Mouse (Mus musculus) thymus, adult 2 months (tissue): ENCODE data around the gene Cecr2. TPM values are rescaled to one million over a fixed set of nuclear protein-coding genes. Genes with fewer than 3 reads are reported as not detected.

Experiments used
- DNase-seq: peaks from one replicate; pipeline ENCODE4 v3.0.0; 2021
- H3K27ac ChIP-seq: fragments of 200-500 bp; 2 replicates; pipeline ENCODE4 v1.5.1; 2012; ENCODE audit warnings: low read length, control low read depth; ENCODE audit not compliant: control insufficient read depth, insufficient read depth
- H3K27me3 ChIP-seq: fragments of 200-500 bp; 2 replicates; pipeline ENCODE4 v1.6.1; 2012; ENCODE audit warnings: mild to moderate bottlenecking, low read length, moderate library complexity, mixed read lengths; ENCODE audit not compliant: control insufficient read depth, insufficient read depth
- H3K36me3 ChIP-seq: fragments of 200-500 bp; 2 replicates; pipeline ENCODE4 v1.6.1; 2012; ENCODE audit warnings: mild to moderate bottlenecking, low read length, moderate library complexity; ENCODE audit not compliant: control insufficient read depth, insufficient read depth
- H3K4me1 ChIP-seq: fragments of 200-500 bp; replicated peaks from 2 replicates; pipeline ENCODE4 v1.6.1; 2012; ENCODE audit warnings: low read length; ENCODE audit not compliant: control insufficient read depth, insufficient read depth
- H3K4me3 ChIP-seq: fragments of 200-500 bp; 2 replicates; pipeline ENCODE4 v1.5.1; 2012; ENCODE audit warnings: mild to moderate bottlenecking, low read length, control low read depth, moderate library complexity; ENCODE audit not compliant: control insufficient read depth, insufficient read depth
- CTCF ChIP-seq: fragments of 200-500 bp; IDR thresholded peaks from 2 replicates; pipeline ENCODE4 v1.5.1; 2012; ENCODE audit warnings: mild to moderate bottlenecking, control low read depth, low read length, moderate library complexity, borderline replicate concordance; ENCODE audit not compliant: control insufficient read depth, poor library complexity, insufficient read depth; ENCODE audit errors: extremely low read depth
- POLR2A ChIP-seq: fragments of 200-500 bp; IDR thresholded peaks from 2 replicates; pipeline ENCODE4 v1.6.1; 2012; ENCODE audit warnings: mild to moderate bottlenecking, low read length, control low read depth, moderate library complexity; ENCODE audit not compliant: control insufficient read depth, poor library complexity, insufficient read depth; ENCODE audit errors: extremely low read depth
- WGBS: fragments of 180-500 bp; shearing (Covaris S2); methylation state at CpG from one replicate; pipeline ENCODE4 v1.1.7; 2018; 5-methylcytosine and 5-hydroxymethylcytosine counted together
- polyA plus RNA-seq: library from polyadenylated mRNA; depleted of rRNA; stranded (reverse); fragments of >200 nt; gene quantifications from 2 replicates; pipeline ENCODE4 v1.2.3, GENCODE M21; 2012

Cecr2 gene
- polyA plus RNA-seq, 1 experiment, result 2.1 TPM

- 81% methylated on average over 5 of the region's 5 CpGs for WGBS
- H3K4me3 ChIP-seq, result no peak overlapping the region
- no peaks in the 10 kb centered on the region for H3K27me3 ChIP-seq
- DNase-seq, result no peak
- no peaks in the 10 kb centered on the region for H3K4me1 ChIP-seq
- no peaks in the 10 kb centered on the region for H3K36me3 ChIP-seq
- TF ChIP-seq CTCF (no peak), POLR2A (no peak)
- no peak overlapping the region for H3K27ac ChIP-seq
Measured at GRCm38 (mm10) chr6:120648205-120648604, 18.0 kb upstream of the Cecr2 start.

- 86% methylated on average over 7 of the region's 7 CpGs for WGBS
- no peaks in the 10 kb centered on the region for H3K36me3 ChIP-seq
- no peak for DNase-seq
- no peaks in the 10 kb centered on the region for H3K4me1 ChIP-seq
- H3K27ac ChIP-seq, result no peak overlapping the region
- no peaks in the 10 kb centered on the region for H3K27me3 ChIP-seq
- no peak overlapping the region for H3K4me3 ChIP-seq
- TF ChIP-seq POLR2A (no peak), CTCF (no peak)
Measured at GRCm38 (mm10) chr6:120652666-120653065, 13.5 kb upstream of the Cecr2 start.

- H3K4me3 ChIP-seq, result no peak overlapping the region
- no peak overlapping the region for H3K27ac ChIP-seq
- H3K4me1 ChIP-seq, result no peaks in the 10 kb centered on the region
- no peak for TF ChIP-seq CTCF
- TF ChIP-seq POLR2A, result no peak
- 89% methylated on average over 3 of the region's 3 CpGs for WGBS
- H3K27me3 ChIP-seq, result no peaks in the 10 kb centered on the region
- no peaks in the 10 kb centered on the region for H3K36me3 ChIP-seq
- no peak for DNase-seq
Measured at GRCm38 (mm10) chr6:120655702-120656101, 10.5 kb upstream of the Cecr2 start.

GRCm38 (mm10) chr6:120658848-120659247 lies 7.3 kb upstream of the Cecr2 start:
- no peak overlapping the region for H3K27ac ChIP-seq
- H3K4me1 ChIP-seq, result no peaks in the 10 kb centered on the region
- TF ChIP-seq POLR2A, result no peak
- TF ChIP-seq CTCF, result no peak
- H3K27me3 ChIP-seq, result no peaks in the 10 kb centered on the region
- DNase-seq, result no peak
- WGBS, result 89% methylated on average over 7 of the region's 7 CpGs
- H3K36me3 ChIP-seq, result no peaks in the 10 kb centered on the region
- H3K4me3 ChIP-seq, result no peak overlapping the region

DNA sequence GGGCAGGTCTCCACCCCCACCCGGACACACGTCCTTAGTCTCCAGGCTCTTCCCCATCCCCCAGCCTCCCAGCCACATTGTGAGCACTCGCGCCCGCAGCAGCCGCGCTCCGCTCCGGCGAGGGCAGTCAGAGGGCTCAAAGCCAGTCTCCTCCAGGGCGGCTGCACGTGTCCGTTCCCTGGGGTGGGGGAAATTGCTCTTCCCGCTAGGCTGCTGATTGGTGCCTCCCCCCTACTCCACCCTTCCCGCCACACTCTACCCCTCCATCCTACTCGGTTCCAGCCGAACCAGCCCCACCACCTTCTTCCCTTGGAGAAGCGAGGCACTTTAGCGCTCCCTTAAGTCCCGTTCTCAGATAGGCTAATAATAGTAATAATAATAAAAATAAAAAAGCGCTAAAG lies 754 bp upstream of the Cecr2 start:
- Histone ChIP-seq H3K27ac (no peak overlapping the region), H3K4me1 (peaks cover 8% of the 10 kb centered on the region), H3K36me3 (no peaks in the 10 kb centered on the region), H3K27me3 (peaks cover 19% of the 10 kb centered on the region), H3K4me3 (peak overlapping the region; percentile 36)
- TF ChIP-seq POLR2A (no peak), CTCF (no peak)
- WGBS, result under 1% methylated on average over 21 of the region's 21 CpGs
- DNase-seq, result peak; percentile 22

- H3K4me1 ChIP-seq, result peaks cover 8% of the 10 kb centered on the region
- H3K27ac ChIP-seq, result no peak overlapping the region
- DNase-seq, result peak; percentile 37
- no peaks in the 10 kb centered on the region for H3K36me3 ChIP-seq
- peaks cover 19% of the 10 kb centered on the region for H3K27me3 ChIP-seq
- TF ChIP-seq CTCF (no peak), POLR2A (no peak)
- H3K4me3 ChIP-seq, result peak overlapping the region; percentile 39
- WGBS, result under 1% methylated on average over 87 of the region's 87 CpGs
Measured at GRCm38 (mm10) chr6:120666761-120667421, 722 bp downstream of the Cecr2 start.

- Histone ChIP-seq H3K27me3 (peaks cover 19% of the 10 kb centered on the region), H3K4me1 (peaks cover 8% of the 10 kb centered on the region), H3K27ac (no peak overlapping the region), H3K36me3 (no peaks in the 10 kb centered on the region), H3K4me3 (peak overlapping the region; percentile 39; the same call in 1 of the 2 replicates)
- no peak for DNase-seq
- WGBS, result 4% methylated on average over 7 of the region's 7 CpGs
- TF ChIP-seq POLR2A, result no peak
- no peak for TF ChIP-seq CTCF
Measured at GRCm38 (mm10) chr6:120667422-120667781, 1.2 kb downstream of the Cecr2 start.
